Mouse (Mus musculus) heart, embryonic 15.5 days (tissue): ENCODE results near the gene H2-Q7. TPM values are rescaled to one million over a fixed set of nuclear protein-coding genes. Genes with fewer than 3 reads are reported as not detected.
"Not testable (repeated sequence)": the region's sequence is repeated elsewhere in the genome, so short reads cannot be mapped to it uniquely, and the experiment has no call there.

Source experiments
- ATAC-seq: fragments of 200-750 bp; cut with Nextera tagmentation; replicated peaks from 2 replicates; pipeline ENCODE4 v1.8.0; 2017; ENCODE audit warnings: low read depth, moderate TSS enrichment; ENCODE audit not compliant: insufficient number of reproducible peaks, insufficient read depth, low FRiP score
- H3K27ac ChIP-seq: fragments of 300-500 bp; sonication (generic); 2 replicates; pipeline ENCODE4 v1.5.1; 2015; ENCODE audit warnings: mild to moderate bottlenecking, inconsistent platforms
- H3K27me3 ChIP-seq: fragments of 300-500 bp; sonication (generic); 2 replicates; pipeline ENCODE4 v1.6.1; 2015; ENCODE audit warnings: inconsistent platforms
- H3K36me3 ChIP-seq: fragments of 300-500 bp; sonication (generic); 2 replicates; pipeline ENCODE4 v1.6.1; 2015; ENCODE audit warnings: mild to moderate bottlenecking, inconsistent platforms
- H3K4me1 ChIP-seq: fragments of 300-500 bp; sonication (generic); replicated peaks from 2 replicates; pipeline ENCODE4 v1.6.1; 2015; ENCODE audit warnings: inconsistent platforms
- H3K4me2 ChIP-seq: fragments of 300-500 bp; sonication (generic); 2 replicates; pipeline ENCODE4 v1.6.1; 2015; ENCODE audit warnings: inconsistent platforms, mild to moderate bottlenecking, moderate library complexity
- H3K4me3 ChIP-seq: fragments of 300-500 bp; sonication (generic); 2 replicates; pipeline ENCODE4 v1.5.1; 2015; ENCODE audit warnings: mild to moderate bottlenecking, inconsistent platforms
- H3K9ac ChIP-seq: fragments of 300-500 bp; sonication (generic); 2 replicates; pipeline ENCODE4 v1.6.1; 2015; ENCODE audit warnings: mild to moderate bottlenecking, inconsistent platforms
- H3K9me3 ChIP-seq: fragments of 300-500 bp; sonication (generic); replicated peaks from 2 replicates; pipeline ENCODE4 v1.6.1; 2016; ENCODE audit warnings: inconsistent platforms
- WGBS: fragments of 180-500 bp; shearing (Covaris S2); methylation state at CpG from one replicate; pipeline ENCODE4 v1.1.7; 2015; ENCODE audit warnings: mixed read lengths; 5-methylcytosine and 5-hydroxymethylcytosine counted together
- polyA plus RNA-seq: library from polyadenylated mRNA; unstranded; fragments of >200 nt; fragmentation: Nextera tagmentation; extraction: Ambion mirVana; gene quantifications from 2 replicates; pipeline ENCODE4 v1.2.1, GENCODE M21; 2015

H2-Q7 gene
- polyA plus RNA-seq, 1 experiment from 2014 or later, result 0.98 TPM

DNA sequence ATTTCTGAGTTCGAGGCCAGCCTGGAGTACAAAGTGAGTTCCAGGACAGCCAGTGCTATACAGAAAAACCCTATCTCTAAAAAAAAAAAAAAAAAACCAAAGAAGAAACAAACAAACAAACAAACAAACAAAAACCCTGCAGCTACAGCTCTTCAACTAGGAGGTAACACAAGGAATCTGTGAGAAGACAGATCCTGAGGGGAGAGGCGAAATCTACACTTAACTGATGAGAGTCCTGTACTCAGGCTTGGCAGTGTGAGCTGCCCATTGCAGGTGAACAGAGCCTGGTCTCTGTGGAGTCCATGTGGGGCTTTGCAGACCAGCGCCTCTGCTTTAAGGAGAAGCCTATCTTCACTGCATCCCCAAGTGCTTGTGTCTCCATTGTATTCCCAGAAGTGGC, 560 bp upstream of the H2-Q7 start:
- ATAC-seq, H3K4me1 ChIP-seq, H3K27ac ChIP-seq, H3K9me3 ChIP-seq, H3K9ac ChIP-seq, H3K4me3 ChIP-seq, H3K36me3 ChIP-seq: not testable (repeated sequence)
- Histone ChIP-seq H3K4me2 (peak overlapping the region; percentile 95; the same call in 1 of the 2 replicates), H3K27me3 (peaks cover 36% of the 10 kb centered on the region)
- WGBS, result 88% methylated on average over 3 of the region's 3 CpGs

DNA sequence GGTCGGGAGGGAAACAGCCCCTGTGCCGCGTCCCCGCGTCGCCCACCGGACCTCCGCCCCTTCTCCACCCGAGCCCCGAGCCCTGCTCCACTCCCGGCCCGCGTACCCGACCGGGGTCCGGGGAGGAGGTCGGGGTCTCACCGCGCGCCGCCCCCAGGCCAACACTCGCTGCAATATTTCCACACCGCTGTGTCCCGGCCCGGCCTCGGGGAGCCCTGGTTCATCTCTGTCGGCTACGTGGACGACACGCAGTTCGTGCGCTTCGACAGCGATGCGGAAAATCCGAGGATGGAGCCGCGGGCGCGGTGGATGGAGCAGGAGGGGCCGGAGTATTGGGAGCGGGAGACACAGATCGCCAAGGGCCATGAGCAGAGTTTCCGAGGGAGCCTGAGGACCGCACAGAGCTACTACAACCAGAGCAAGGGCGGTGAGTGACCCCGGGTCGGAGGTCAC, 366 bp downstream of the H2-Q7 start:
- H3K27ac ChIP-seq, H3K9me3 ChIP-seq, H3K36me3 ChIP-seq, H3K4me1 ChIP-seq: not testable (repeated sequence)
- peak overlapping the region; percentile 53 for H3K4me3 ChIP-seq
- WGBS, result 1% methylated on average over 48 of the region's 48 CpGs
- H3K9ac ChIP-seq, result peak overlapping the region; percentile 50
- H3K4me2 ChIP-seq, result peak overlapping the region; percentile 95
- H3K27me3 ChIP-seq, result peaks cover 31% of the 10 kb centered on the region
- peak; percentile 34 for ATAC-seq

DNA sequence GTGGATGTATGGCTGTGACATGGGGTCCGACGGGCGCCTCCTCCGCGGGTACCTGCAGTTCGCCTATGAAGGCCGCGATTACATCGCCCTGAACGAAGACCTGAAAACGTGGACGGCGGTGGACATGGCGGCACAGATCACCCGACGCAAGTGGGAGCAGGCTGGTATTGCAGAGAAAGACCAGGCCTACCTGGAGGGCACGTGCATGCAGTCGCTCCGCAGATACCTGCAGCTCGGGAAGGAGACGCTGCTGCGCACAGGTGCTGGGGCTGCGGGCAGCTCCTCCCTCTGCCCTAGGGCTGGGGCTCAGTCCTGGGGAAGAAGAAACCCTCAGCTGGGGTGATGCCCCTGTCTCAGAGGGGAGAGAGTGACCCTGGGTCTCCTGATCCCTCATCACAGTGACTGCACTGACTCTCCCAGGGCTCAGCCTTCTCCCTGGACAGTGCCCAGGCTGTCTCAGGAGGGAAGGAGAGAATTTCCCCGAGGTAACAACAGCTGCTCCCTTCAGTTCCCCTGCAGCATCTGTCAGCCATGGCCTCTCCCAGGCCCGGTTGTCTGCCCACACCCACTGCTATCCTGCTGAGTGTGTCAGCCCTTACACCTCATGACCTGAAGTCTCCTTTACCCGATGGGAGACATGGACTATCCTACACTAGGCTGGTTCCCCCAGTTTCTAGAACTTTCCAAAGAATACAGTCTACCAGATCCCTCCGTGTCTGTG, 1.1 kb downstream of the H2-Q7 start:
- not testable (repeated sequence) for H3K27ac ChIP-seq, H3K9ac ChIP-seq, H3K9me3 ChIP-seq, ATAC-seq, H3K36me3 ChIP-seq, H3K4me1 ChIP-seq
- peak overlapping the region; percentile 95 for H3K4me2 ChIP-seq
- 33% methylated on average over 27 of the region's 27 CpGs for WGBS
- 0 out of 2 replicates have a peak overlapping the region, but pooled peaks have one; percentile 53 for H3K4me3 ChIP-seq
- H3K27me3 ChIP-seq, result peaks cover 30% of the 10 kb centered on the region

DNA sequence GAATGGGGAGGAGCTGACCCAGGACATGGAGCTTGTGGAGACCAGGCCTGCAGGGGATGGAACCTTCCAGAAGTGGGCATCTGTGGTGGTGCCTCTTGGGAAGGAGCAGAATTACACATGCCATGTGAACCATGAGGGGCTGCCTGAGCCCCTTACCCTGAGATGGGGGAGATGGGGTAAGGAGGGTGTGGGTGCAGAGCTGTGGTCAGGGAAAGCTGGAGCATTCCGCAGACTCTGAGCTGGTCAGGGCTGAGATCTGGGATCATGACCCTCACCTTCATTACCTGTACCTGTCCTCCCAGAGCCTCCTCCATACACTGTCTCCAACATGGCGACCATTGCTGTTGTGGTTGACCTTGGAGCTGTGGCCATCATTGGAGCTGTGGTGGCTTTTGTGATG, 3.4 kb downstream of the H2-Q7 start:
- 76% methylated on average over 2 of the region's 2 CpGs for WGBS
- not testable (repeated sequence) for H3K4me1 ChIP-seq, H3K4me2 ChIP-seq, H3K36me3 ChIP-seq, H3K9me3 ChIP-seq, ATAC-seq, H3K27ac ChIP-seq, H3K9ac ChIP-seq, H3K4me3 ChIP-seq
- H3K27me3 ChIP-seq, result peaks cover 22% of the 10 kb centered on the region

DNA sequence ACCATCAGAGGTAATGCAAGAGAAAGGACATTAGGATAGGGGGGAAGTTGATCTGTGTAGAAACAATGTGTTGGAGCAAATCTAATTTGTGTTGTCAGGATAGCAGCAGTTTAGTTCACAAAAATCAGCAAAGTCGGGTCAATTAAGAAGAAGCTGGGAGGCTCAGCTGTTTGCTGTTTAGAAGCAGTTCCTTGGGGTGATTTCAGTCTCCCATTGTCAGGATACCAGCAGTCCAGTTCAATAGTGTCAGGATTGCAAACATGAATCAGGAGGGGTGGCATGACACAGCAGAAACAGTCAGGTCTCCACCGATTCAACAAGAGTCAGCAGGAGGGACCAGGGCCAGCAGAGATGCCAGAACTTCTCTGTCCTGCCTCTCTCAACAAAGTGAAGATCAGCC, 5.6 kb downstream of the H2-Q7 start:
- not testable (repeated sequence) for H3K36me3 ChIP-seq, H3K9me3 ChIP-seq, H3K27me3 ChIP-seq, H3K27ac ChIP-seq, H3K9ac ChIP-seq, H3K4me3 ChIP-seq, H3K4me1 ChIP-seq, ATAC-seq, H3K4me2 ChIP-seq
- WGBS, result 73% methylated on average over 2 of the region's 2 CpGs

DNA sequence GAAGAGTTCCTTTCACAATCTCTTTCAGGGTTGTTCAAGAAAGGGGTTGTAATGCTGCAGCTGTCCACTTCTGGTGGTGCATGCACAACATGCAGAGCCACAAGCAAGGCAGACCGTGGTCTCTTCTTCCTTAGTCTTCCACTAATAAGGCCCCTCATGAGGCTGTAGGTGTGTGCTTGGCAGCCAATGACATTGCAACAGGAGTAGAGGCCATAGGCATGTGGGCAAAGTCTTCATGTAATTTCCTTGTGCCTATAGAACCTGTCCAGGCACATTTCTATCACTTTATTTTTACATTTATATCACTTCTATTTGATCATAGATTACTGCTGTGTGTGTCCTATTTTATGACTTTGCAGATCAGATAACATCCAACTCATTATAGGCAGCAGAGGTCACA, 19.3 kb downstream of the H2-Q7 start:
- H3K36me3 ChIP-seq, result not testable (repeated sequence)
- no CpG with 5 or more reads among the region's 1 CpGs for WGBS

DNA sequence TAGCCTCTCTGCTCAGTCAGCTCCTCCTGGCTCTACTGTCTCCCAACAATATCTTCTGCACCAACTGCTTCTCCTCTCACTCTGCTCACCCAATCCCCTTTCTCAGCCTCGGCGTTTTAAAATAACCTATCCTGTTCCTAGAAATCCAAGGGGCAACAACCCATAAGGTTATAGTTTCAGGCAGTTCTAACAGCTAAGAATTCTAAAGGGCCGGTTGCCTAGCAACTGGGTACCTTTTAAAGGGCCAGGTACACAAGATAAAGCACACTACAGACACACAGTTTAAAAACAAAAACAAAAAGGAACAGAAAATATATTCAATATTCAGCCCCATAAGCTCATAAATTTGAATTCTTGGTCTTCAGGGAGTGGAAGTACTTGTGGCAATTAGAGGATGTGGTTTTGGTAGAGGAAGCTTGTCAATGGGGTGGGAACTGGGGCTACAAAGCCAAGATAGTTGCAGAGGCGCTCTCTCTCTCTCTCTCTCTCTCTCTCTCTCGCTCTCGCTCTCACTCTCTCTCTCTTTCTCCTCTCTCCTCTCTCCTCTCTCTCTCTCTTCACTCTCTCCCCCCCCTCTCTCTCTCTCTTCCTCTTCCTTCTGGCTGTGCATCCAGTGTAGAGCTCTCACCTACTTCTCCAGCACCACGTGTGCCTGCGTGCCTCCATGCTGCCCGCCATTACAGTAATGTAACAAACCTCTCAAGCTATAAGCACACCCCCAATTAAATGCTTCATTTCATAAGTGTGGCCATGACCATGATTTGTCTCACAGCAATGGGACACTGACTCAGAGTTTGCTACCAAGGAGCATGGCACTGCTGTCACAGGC, 21.8 kb downstream of the H2-Q7 start:
- H3K27me3 ChIP-seq, H3K36me3 ChIP-seq, H3K4me2 ChIP-seq, H3K27ac ChIP-seq, H3K9ac ChIP-seq, H3K9me3 ChIP-seq, H3K4me3 ChIP-seq, ATAC-seq, H3K4me1 ChIP-seq: not testable (repeated sequence)
- 70% methylated on average over 3 of the region's 9 CpGs for WGBS

More for the DNA sequence above, 19.3 kb downstream of the H2-Q7 start:
- ATAC-seq, H3K9ac ChIP-seq, H3K9me3 ChIP-seq, H3K4me3 ChIP-seq, H3K27me3 ChIP-seq, H3K4me1 ChIP-seq, H3K27ac ChIP-seq, H3K4me2 ChIP-seq: not testable (repeated sequence)

DNA sequence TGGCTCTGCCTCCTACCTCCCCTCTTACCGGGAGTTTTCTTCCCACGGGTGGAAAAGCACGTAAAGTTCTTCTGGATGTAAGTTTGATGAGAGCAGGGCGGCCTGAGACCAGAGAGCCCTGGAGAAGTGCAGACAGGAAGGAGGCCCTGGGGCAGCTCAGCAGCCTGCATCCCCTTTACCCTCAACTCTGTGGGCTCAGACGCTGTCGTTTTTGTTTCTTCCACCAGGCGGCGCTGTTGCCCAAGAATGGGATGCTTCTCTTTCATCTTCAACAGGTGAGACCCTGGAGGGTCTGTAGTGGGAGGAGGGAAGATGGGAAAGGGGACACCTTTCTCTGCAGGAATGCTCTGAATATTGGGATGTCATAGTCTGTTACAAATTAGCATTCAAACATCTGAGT, 26.7 kb downstream of the H2-Q7 start:
- ATAC-seq, H3K9me3 ChIP-seq: not testable (repeated sequence)

DNA sequence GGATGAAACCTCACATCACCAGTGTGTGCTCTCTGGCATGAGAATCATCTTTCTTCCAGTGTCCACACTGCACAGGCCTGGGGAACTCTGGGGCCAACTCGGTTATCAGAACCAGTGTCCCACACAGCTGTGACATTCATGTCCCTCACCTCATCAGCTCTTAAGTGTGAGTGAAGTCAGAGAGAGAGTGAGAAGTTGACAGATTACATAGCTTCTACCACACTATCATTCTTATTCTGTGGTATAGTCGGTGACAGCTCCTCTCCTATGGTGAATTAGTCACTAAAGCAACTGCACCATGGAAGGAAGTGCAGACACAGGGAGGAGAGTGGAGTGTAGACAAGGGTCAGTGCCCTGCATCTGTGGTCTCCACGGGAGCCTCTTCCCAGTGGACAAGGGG, 30.0 kb downstream of the H2-Q7 start:
- H3K27ac ChIP-seq, ATAC-seq, H3K9me3 ChIP-seq, H3K4me3 ChIP-seq, H3K9ac ChIP-seq, H3K36me3 ChIP-seq, H3K4me2 ChIP-seq: not testable (repeated sequence)
- WGBS, result 36% methylated on average over 3 of the region's 3 CpGs
- peaks cover 18% of the 10 kb centered on the region for H3K4me1 ChIP-seq
- H3K27me3 ChIP-seq, result peaks cover 39% of the 10 kb centered on the region

More for the DNA sequence above, 26.7 kb downstream of the H2-Q7 start:
- peaks cover 16% of the 10 kb centered on the region for H3K4me1 ChIP-seq
- WGBS, result 5% methylated on average over 8 of the region's 8 CpGs
- peaks cover 28% of the 10 kb centered on the region for H3K27me3 ChIP-seq
- H3K4me3 ChIP-seq, H3K4me2 ChIP-seq, H3K36me3 ChIP-seq, H3K27ac ChIP-seq, H3K9ac ChIP-seq: not testable (repeated sequence)

DNA sequence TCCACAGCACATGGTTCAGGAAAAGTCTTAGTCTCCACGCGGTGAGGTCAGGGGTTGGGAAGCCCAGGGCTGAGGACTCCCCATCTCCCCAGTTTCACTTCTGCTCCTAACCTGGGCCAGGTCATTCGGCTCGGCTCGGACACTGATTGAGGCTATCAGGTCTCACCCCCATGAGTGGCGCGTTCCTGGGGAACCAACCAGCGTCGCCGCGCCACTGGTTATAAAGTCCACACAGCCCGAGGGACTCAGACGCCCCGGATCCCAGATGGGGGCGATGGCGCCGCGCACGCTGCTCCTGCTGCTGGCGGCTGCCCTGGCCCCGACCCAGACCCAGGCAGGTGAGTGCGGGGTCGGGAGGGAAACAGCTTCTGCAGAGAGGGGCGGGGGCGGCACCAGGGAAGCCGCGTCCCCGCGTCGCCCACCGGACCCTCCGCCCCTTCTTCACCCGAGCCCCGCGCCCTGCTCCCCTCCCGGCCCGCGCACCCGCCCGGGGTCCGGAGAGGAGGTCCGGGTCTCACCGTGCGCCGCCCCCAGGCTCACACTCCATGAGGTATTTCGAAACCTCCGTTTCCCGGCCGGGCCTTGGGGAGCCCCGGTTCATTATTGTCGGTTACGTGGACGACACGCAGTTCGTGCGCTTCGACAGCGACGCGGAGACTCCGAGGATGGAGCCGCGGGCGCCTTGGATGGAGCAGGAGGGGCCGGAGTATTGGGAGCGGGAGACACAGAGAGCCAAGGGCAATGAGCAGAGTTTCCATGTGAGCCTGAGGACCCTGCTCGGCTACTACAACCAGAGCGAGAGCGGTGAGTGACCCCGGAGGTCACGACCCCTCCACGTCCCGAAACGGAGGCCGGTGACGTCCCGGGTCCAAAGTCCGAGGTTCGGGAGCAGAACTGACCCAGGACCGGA, 31.1 kb downstream of the H2-Q7 start, which contains the start of gene H2-Q10:
TSS of gene H2-Q10 (plus strand) at position 248 of the 910 bp plus-strand sequence.
- Histone ChIP-seq H3K4me2 (peak within 1 kb of the TSS; percentile 94), H3K36me3 (no peaks in the 10 kb centered on the region), H3K9me3 (no peaks in the 10 kb centered on the region), H3K9ac (0 out of 2 replicates have a peak within 1 kb of the TSS, but pooled peaks have one; percentile 40), H3K4me3 (peak within 1 kb of the TSS; percentile 54), H3K4me1 (peaks cover 18% of the 10 kb centered on the region), H3K27ac (no peak within 1 kb of the TSS), H3K27me3 (peaks cover 45% of the 10 kb centered on the region)
- ATAC-seq, result no peak
- 2% methylated on average over 80 of the region's 80 CpGs for WGBS

DNA sequence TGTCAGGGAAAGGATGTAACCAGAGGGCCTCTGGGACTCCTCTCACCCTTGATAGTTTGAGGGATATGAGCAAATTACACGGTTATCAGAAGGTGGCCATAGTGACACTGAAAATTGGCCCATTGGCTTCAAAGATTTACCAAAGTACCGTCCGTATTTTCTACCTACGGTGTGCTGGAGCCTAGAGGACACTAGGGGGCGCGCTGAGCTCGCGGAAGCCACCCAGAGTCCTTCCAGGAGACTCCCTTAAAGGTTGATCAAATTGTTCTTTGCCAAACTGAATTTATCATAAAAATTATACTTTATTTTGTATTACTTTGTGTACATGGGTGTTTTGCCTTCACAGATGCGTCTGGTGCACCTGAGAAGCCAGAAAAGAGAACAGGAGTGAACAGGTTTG, 45.1 kb downstream of the H2-Q7 start:
- H3K9ac ChIP-seq, result no peak overlapping the region
- no peak overlapping the region for H3K27ac ChIP-seq
- H3K4me3 ChIP-seq, result no peak overlapping the region
- H3K4me1 ChIP-seq, result peaks cover 4% of the 10 kb centered on the region; the same call in 1 of the 2 replicates
- H3K4me2 ChIP-seq, result no peak overlapping the region
- 1% methylated on average over 9 of the region's 9 CpGs for WGBS
- H3K36me3 ChIP-seq, result no peaks in the 10 kb centered on the region
- no peaks in the 10 kb centered on the region for H3K9me3 ChIP-seq
- no peak for ATAC-seq
- no peaks in the 10 kb centered on the region for H3K27me3 ChIP-seq
